Mouse (Mus musculus) heart, postnatal 10 days (tissue): ENCODE data around the gene 4930579F01Rik. TPM values are rescaled to one million over a fixed set of nuclear protein-coding genes. Genes with fewer than 3 reads are reported as not detected.
A peak's percentile ranks its signal among the peaks of the same experiment; 100 is the strongest.

Source experiments
- DNase-seq, 2 experiments: peaks; one replicate each; pipeline ENCODE4 v3.0.0; 2021
- intact Hi-C: fragments of 180-260 bp; cut with DNase I; formaldehyde crosslinking; loops from one replicate; pipeline ENCODE4 v1.15.1; 2025
- total RNA-seq, 2 experiments: library from RNA; stranded (reverse); gene quantifications; 2 replicates each; pipeline ENCODE4 v1.2.3; 2021

The 4930579F01Rik gene
- total RNA-seq, 2 experiments from 2014 or later = not detected

DNA sequence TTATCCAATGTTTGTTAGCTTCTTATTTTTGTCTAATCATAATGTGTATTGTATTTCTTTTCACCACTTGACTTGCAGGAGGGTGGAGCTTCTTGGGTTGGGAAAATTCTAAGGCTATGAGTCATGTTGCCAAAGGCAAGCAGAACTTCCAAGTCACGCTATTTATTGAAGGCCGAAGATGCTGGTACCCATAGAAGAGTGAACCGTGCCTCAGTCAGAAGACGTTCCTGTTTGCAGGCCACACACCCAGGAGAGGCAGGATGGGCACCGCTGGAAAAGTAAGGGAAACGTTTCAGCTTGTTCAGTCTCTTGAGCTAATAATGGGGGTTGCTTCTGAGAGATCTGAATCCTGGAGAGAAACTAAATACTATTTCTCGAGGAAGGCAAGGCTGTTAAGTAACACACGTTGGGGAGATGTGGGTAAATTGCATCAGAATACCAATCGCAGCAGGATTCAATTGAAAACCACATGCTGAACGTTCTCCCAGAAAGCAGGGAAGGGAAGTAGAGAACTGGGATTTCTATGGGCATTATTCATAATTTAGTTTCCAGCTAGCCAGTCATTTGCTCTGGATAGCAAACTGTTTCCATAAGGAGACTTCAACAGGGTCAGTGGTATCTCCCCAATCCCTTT, 24.1 kb upstream of the 4930579F01Rik start, which contains the start of gene Adh7:
TSS of gene Adh7 (plus strand) at position 130 of the 634 bp plus-strand sequence.
- no peak for DNase-seq
- intact Hi-C loops = no loop called here

DNA sequence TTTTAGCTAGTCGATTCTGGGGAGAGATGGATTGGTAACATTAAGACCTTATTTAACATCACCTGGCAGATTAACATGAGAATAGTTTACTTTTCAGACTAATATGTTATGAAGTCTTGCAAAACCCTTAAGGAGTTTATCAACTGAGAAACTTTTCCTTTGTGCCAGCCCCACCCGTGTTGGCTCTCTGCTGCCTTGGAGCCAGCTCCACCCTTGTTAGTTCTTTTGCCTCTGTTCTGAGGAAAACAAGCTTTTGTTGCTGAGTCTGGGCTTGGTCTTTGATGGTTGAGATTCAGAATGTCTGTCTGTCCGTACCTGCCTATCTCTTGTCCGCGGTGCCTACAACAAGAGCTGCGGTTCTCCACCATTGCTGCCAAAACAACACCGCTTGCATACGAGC, 22.5 kb upstream of the 4930579F01Rik start:
- DNase-seq = no peak
- intact Hi-C loops = no loop called here

DNA sequence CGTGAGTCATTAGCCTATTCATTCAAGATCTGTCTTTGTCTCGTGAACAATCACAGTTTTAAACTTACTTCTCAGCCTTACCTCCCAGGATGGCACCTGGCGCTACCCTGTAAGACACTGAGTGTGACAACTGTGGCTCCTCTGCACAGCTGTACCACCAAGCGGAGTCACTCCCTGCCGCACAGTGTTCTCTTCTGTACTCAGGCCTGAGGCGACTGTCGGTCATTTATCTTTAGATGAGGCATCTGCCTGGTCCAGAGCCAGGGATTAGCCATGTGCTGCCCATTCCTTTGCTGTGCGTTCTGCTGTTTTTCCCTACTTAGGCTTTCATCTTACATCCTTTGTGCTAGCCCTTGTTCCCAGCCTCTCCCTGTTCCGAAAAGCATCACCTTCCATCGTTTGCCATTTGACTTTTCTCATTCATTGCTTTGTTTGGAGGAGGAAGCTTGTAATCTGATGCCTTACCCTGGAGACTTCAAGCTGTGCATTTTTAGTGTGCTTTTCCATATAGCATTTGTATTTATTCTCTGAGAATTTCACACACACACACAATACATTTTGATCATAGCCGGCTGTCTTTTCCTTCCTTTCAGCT, 21.9 kb upstream of the 4930579F01Rik start:
- intact Hi-C loops = no loop called here
- no peak for DNase-seq

DNA sequence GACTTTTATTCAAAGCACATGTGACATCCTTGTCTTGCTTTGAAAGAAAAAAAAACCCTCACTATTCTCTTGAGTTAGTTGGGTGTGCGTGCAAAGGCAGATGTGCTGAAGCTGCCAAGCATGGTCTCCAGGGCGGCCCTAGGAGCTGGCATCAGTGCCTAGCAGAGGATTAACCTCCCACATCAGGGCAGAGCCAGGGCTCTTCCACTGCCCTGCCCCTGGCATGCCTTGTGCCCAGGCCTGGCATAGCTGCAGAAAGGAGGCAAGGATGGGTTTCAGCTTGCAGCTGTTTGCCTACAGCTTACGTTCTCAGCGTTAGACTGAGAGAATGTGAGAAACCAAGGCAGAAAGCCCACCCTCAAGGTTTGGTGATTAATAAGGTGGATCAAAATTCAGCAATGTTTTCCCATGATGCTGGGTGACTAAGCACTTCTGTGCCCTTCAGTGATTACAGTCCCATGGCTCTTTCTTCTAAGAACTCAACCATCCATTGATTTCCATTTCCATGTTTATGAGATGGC, 18.9 kb upstream of the 4930579F01Rik start:
- intact Hi-C loops = no loop called here

DNA sequence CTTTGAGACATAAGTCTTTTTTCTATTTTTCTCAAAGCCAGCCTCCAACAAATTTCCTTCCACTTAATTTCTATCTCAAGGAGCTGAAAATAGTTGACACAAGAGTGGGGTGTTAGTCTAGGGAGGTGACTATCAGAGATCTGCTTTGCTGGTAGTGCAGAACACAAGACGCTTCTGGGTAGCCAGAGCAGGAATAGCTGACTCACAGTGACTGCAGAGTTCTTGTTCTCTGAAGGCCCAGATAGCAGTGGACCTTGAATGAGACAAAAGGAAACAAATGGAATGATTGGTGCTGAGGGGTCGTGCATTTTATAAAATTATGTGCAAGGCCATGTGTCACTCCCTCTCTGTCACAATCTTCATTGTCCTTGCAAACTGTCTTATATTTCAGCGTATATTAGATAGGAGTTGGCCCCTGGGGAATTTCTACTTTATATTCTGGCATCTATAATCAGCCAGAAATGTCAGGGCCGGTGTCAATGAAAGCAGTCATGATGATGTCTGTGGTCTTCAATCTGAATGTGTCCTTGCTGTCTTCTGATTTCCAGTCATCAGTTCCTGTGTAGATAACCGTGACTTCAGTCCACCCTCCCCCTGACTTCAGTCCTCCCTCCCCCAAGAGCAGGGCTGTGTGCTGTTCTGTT, 16.9 kb upstream of the 4930579F01Rik start:
- intact Hi-C loops = no loop called here
- no peak for DNase-seq

More for the DNA sequence above, 18.9 kb upstream of the 4930579F01Rik start:
- DNase-seq = no peak

DNA sequence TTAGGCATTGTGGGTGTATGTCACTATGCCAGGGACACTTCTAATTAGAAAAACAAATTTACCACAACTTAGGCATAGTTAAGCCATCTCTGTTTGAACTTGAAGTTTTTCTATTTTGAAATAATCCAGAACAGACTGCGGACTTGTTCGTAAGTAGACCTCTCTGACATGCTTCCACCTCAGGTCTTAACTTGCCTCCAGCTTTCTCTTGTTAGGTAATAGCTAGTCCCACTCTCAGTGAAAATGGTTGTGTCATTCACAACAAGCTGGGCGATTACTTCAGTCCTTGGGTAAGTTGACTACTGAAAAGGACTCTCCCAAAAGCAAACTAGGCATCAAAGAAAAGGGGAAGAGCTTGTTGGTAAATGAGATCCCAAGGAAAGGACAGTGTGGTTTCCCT, 15.2 kb upstream of the 4930579F01Rik start:
- DNase-seq = no peak
- intact Hi-C loops = no loop called here

DNA sequence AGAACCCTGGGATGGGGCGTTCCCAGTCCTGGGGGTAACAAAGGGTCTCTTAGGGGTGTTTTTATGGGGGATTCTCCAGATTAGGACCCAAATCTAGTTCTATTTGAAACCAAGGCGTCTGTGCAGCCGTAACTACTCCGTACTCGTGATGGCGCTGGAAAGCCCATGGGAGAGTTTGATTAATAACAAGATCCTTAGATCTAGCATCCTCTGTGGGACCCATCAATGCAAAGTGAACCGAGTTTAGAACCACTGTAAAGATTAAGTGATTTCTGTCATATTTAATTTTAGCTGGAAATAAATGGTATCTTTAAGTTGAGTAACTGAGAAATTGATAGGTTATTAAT, 5.1 kb upstream of the 4930579F01Rik start:
- intact Hi-C loops = loop anchor here (1.0 to 10.0 kb wide), 3 partner anchors 206 to 706 kb away; no protein-coding TSS in a partner anchor
- no peak for DNase-seq

DNA sequence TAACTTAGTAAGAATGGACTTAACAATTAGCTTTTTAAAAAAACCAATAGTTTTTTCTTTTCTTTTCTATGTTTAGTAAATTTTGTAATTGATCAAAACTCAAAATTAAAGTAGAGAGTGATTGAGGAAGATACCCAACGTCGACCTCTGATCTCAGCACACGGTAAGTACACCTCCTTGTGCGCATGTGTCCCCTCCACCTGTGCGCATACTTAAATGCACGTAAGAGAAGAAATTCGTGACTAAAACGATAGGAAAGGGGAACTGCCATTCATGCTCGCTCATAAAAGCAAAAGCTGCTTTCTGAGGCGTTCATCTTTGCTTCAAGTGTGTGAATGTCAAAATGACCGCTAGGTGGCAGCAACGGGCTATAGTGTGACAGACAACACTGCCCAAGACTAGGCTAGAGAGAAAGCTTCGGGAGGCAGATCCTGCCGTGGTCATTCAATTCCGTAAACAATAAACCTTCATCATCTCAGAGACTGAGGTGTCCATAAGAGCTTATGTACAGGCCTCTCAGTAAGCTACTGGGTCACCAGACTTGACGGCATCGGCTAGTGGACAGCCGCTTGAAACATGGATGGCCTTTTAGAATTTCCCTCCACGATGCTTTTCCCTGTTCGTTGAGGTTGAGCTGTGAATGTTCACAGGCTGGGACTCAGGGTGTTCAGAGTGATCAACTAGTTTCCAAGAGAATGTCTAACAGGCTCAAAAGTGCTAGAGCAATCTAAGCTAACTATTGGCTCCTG, 4.5 kb upstream of the 4930579F01Rik start:
- intact Hi-C loops = loop anchor here (1.0 to 10.0 kb wide), 3 partner anchors 207 to 707 kb away; no protein-coding TSS in a partner anchor
- peak; percentile 87 to 93 for DNase-seq

- intact Hi-C loops = loop anchor here (10.0 kb wide), 1 partner anchor 707 kb away; no protein-coding TSS in a partner anchor
- DNase-seq = no peak
These were observed 3.9 kb upstream of the 4930579F01Rik start for GRCm38 (mm10) chr3:138197556-138197955.

- DNase-seq = no peak
- intact Hi-C loops = loop anchor here (10.0 kb wide), 1 partner anchor 708 kb away; no protein-coding TSS in a partner anchor
These were observed 3.5 kb upstream of the 4930579F01Rik start for GRCm38 (mm10) chr3:138197093-138197492.

DNA sequence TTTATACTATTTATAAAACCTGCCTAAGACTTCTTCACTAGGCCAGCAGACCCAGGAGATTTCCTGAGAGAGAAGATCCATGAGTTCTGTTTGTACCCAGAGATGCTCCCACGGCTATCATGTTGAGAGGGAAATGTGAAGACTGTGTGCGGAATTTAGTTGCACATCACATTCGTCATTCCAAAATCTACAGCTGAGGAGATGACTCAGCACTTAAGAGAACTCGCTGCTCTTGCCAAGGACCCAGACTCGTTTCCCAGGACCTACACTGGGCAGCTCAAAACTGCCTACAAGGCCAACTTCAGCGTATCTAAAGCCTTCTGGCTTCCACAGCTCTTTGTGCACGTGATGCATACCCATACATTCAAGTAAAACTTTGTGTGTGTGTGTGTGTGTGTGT, 1.4 kb downstream of the 4930579F01Rik start:
- peak; percentile 9 to 12 for DNase-seq
- intact Hi-C loops = loop anchor here (10.0 kb wide), 1 partner anchor 713 kb away; no protein-coding TSS in a partner anchor

GRCm38 (mm10) chr3:138185995-138186930, 7.4 kb downstream of the 4930579F01Rik start:
- intact Hi-C loops = no loop called here
- no peak for DNase-seq

DNA sequence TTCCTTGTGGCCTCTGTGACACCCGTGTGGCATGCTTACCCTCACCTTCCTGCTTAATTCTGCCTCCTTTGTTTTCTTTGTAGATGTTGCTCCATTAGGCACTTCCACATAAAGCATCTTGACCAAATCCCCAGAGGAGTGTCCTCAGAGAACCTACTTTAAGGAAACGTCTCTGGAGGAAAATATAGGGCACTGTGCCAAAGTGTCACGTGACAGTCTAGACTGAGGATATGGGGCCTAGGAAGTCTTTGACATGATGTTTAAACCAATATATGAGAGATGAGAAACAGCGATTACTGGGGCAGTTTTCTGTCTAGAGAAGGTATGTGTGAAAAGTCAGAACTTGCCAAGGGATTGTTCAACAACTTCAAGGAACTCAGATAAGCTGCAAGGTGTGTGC, 8.3 kb downstream of the 4930579F01Rik start:
- peak; percentile 39 to 41 for DNase-seq
- intact Hi-C loops = no loop called here

DNA sequence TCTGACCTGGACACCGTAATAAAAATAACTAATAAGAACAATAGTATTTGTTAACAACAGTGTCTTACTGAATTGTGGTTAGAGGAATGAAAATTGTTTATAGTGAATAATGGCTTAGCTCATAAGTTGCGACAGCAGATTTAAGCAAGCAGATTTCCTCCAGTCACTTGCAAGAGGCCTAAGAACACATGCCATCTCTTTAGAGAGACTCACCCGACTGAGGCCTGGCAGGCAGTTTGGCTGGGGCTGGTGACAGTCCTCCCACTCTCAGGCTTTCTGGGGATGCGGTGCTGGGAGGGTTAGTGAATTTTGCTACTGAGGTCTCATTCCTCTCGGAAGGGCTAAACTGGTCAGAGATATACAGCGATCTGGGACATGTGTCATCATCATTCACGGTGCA, 10.3 kb downstream of the 4930579F01Rik start:
- intact Hi-C loops = no loop called here
- DNase-seq = no peak

DNA sequence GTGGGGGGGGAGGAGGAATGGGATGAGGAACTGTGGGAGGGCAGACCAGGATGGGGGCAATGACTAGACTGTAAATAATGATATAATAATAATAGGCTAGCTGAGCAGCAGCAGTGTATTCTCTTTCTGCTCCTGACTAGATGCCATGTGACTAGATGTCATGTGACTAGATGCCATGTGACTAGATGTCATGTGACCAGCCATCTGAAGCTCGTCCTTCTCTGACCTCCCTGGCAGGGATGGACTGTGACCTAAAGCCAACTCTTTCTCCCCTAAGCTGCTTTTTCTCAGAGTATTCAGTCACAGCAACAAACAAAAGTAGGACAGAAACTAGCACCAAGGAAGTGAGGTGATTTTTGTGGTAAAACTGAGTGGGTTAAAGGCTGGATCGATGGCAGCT, 11.6 kb downstream of the 4930579F01Rik start:
- no peak for DNase-seq
- intact Hi-C loops = no loop called here

DNA sequence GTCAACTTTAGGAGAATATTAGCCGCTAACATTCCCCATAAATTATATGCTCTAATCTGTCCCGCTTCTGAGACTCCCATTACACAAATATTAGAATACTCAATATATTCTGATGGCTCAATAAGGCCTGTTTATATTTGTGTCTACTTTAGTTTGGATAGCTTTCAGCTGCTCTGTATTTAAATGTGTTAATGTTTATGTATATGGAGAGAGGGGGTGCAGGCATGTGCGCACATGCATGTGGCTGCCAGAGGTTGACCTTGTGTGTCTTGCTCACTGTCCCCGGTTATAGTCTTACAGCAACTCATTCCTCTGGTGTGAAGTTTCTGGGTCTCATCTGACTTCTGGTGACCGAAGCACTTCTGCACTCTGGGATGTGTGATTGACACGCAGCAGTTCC, 18.1 kb downstream of the 4930579F01Rik start:
- intact Hi-C loops = no loop called here
- no peak for DNase-seq

- DNase-seq = no peak
- intact Hi-C loops = no loop called here
These were observed 20.3 kb downstream of the 4930579F01Rik start for GRCm38 (mm10) chr3:138173291-138173690.

DNA sequence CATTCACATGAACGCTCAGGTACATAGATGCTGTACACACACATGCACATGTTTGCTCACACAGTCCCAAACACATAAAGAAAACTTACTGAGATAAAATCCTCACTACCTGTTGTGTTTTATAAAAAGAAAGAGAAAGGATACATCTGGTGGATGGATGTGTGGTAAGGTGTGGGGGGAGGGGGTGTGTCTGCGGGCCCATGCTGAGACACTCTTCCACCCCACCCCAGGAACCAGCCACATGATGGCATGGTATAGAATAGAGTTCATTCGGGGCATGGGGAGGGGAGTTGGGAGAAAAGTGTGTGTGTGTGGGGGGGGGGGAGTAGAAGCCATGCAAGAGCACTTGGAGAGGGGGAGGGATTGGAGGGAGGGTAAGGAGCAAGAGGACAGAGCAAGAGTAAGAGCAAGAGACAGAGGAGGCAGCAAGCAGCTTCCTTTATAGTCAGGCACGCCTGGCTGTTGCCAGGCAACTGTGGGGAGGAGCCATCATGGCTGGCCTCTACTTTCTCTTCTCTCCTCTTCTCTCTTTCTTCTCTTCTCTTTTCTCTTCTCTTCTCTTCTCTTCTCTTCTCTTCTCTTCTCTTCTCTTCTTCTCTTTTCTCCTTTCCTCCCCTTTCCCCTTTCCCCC, 31.0 kb downstream of the 4930579F01Rik start:
- intact Hi-C loops = no loop called here
- DNase-seq = no peak

- no peak for DNase-seq
- intact Hi-C loops = no loop called here
These were observed 32.0 kb downstream of the 4930579F01Rik start for GRCm38 (mm10) chr3:138161623-138162022.
